Mouse (Mus musculus) liver, adult 2 months (tissue): ENCODE data around the gene Klf6. TPM values are rescaled to one million over a fixed set of nuclear protein-coding genes. Genes with fewer than 3 reads are reported as not detected.
A peak's percentile ranks its signal among the peaks of the same experiment; 100 is the strongest.

Source experiments
- DNase-seq: peaks from one replicate; pipeline ENCODE4 v3.0.0-alpha.2; 2011; ENCODE audit warnings: low read depth, low spot score; ENCODE audit errors: extremely low read depth
- H3K27ac ChIP-seq: fragments of 200-500 bp; replicated peaks from 2 replicates; pipeline ENCODE4 v1.5.1; 2012; ENCODE audit warnings: low read depth, mild to moderate bottlenecking, control low read depth, inconsistent platforms, low read length; ENCODE audit not compliant: insufficient read depth
- H3K27me3 ChIP-seq: fragments of 200-500 bp; 2 replicates; pipeline ENCODE4 v1.6.1; 2012; ENCODE audit warnings: mild to moderate bottlenecking, moderate library complexity, low read length, inconsistent platforms; ENCODE audit not compliant: control insufficient read depth, insufficient read depth
- H3K36me3 ChIP-seq: fragments of 200-500 bp; 2 replicates; pipeline ENCODE4 v1.6.1; 2012; ENCODE audit warnings: low read length, inconsistent platforms; ENCODE audit not compliant: control insufficient read depth, insufficient read depth
- H3K4me1 ChIP-seq: fragments of 200-500 bp; 2 replicates; pipeline ENCODE4 v1.6.1; 2011; ENCODE audit warnings: low read length; ENCODE audit not compliant: control insufficient read depth, insufficient read depth
- H3K4me3 ChIP-seq: fragments of 200-500 bp; 2 replicates; pipeline ENCODE4 v1.5.1; 2011; ENCODE audit warnings: low read depth, mild to moderate bottlenecking, control low read depth, low read length, moderate library complexity; ENCODE audit not compliant: insufficient read depth
- H3K79me2 ChIP-seq: fragments of 200-500 bp; 2 replicates; pipeline ENCODE4 v1.6.1; 2012; ENCODE audit warnings: inconsistent platforms, mild to moderate bottlenecking, low read length, moderate library complexity; ENCODE audit not compliant: control insufficient read depth, insufficient read depth
- H3K9ac ChIP-seq: fragments of 200-500 bp; 2 replicates; pipeline ENCODE4 v1.6.1; 2012; ENCODE audit warnings: low read depth, mild to moderate bottlenecking, control low read depth, inconsistent platforms, low read length
- CTCF ChIP-seq: fragments of 200-500 bp; IDR thresholded peaks from 2 replicates; pipeline ENCODE4 v1.5.1; 2011; ENCODE audit warnings: low read depth, low read length, control low read depth
- POLR2A ChIP-seq: fragments of 200-500 bp; IDR thresholded peaks from 2 replicates; pipeline ENCODE4 v1.6.1; 2011; ENCODE audit warnings: low read length, control low read depth; ENCODE audit not compliant: insufficient read depth; ENCODE audit errors: extremely low read depth
- WGBS: fragments of 180-500 bp; shearing (Covaris S2); methylation state at CpG from one replicate; pipeline ENCODE4 v1.1.7; 2018; 5-methylcytosine and 5-hydroxymethylcytosine counted together
- polyA plus RNA-seq: library from polyadenylated mRNA; depleted of rRNA; stranded (reverse); fragments of >200 nt; gene quantifications from 2 replicates; pipeline ENCODE4 v1.2.3, GENCODE M21; 2012
- total RNA-seq: library from RNA; depleted of rRNA; stranded (reverse); fragments of >200 nt; gene quantifications from 2 replicates; pipeline ENCODE4 v1.2.3, GENCODE M21; 2014

The Klf6 gene
- total and polyA plus RNA-seq, 2 experiments, result 1.9 to 8.1 TPM

DNA sequence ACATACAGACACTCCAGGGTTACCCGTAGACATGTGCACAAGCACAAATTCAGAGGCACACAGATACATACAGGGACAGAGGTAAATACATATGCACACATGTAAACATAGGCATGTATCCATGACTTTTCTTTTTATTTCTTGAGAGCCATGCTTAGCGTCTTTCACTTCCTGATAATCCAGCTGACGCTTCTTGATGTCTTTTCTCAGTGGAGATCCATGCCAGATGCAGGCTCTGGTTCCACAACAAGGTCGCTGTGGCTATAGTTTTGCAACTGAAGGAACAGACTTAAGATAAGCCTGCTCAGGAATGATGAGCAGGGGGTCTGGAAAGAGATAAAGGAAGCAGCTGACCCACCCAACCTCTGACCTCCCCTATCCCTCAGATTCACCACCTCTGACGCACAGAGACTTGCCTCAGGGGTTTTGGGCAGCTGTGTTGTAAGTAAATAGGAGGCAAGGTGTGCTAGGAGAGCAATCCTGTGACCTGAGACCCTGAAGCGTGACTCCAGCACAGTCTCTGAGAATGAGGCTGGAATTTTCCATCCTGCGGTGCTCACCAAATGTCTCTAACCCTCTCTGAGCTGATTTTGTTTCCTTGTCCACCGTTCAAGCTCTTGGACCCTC lies 37.0 kb upstream of the Klf6 start:
- DNase-seq, result no peak
- no peak overlapping the region for H3K9ac ChIP-seq
- no peak overlapping the region for H3K4me3 ChIP-seq
- TF ChIP-seq CTCF (no peak), POLR2A (no peak)
- H3K27me3 ChIP-seq, result no peaks in the 10 kb centered on the region
- no peaks in the 10 kb centered on the region for H3K36me3 ChIP-seq
- WGBS, result 85% methylated on average over 8 of the region's 8 CpGs
- H3K79me2 ChIP-seq, result no peaks in the 10 kb centered on the region
- no peaks in the 10 kb centered on the region for H3K4me1 ChIP-seq
- H3K27ac ChIP-seq, result no peak overlapping the region

DNA sequence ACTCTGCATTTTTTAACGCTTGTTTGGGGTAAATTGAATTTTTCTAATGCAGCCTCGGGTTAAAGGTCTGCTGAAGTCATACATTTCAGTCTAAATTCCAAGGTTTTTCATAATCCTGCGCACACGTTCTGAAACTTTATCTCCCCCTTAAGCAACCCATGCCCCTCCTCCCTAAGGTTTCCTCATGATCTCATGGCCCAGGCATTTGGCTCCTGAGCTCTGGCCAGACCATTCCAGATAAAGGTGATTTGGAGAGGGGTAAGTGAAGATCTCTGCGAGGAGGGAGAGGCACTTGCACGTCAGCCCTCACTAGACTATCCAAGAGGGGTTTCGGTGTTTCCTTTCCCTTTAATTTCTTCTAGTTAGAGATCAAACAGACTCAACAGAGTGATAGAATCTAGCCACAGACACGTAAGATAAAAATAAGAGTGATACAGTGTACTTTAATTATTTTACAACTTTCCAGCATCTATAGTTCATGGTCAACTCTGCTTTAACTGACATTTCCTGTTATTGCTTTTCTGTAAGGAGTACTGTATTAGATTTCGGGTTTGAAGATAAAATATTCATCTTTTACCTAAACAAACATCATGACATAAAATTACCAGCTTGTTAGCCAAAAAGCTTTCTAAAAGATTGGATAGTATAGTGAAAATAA lies 35.0 kb upstream of the Klf6 start:
- H3K27me3 ChIP-seq, result no peaks in the 10 kb centered on the region
- H3K79me2 ChIP-seq, result no peaks in the 10 kb centered on the region
- no peak overlapping the region for H3K9ac ChIP-seq
- 72% methylated on average over 9 of the region's 9 CpGs for WGBS
- H3K4me1 ChIP-seq, result no peaks in the 10 kb centered on the region
- no peak overlapping the region for H3K4me3 ChIP-seq
- no peak for DNase-seq
- H3K27ac ChIP-seq, result no peak overlapping the region
- no peaks in the 10 kb centered on the region for H3K36me3 ChIP-seq
- TF ChIP-seq CTCF (no peak), POLR2A (no peak)

DNA sequence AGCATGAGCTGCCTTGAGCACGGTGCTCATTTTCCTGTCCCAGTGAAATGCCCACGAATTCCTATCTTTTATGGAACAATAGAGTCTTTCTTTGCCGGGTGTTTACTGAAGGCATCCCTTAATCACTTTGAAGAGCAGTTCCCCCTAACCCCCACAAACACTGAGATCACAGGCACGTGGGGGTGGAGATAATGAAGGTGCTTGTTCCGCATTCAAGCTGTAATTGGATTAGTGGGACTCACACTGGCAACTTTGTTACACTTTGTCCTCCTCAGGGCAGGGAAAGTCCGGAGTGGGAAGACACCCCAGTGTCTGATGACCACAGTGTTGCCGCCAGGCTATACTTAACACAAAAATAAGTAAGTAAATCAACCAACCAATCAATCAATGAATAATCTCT lies 29.3 kb upstream of the Klf6 start:
- H3K9ac ChIP-seq, result no peak overlapping the region
- DNase-seq, result peak; percentile 46
- TF ChIP-seq POLR2A, result no peak
- no peak overlapping the region for H3K4me3 ChIP-seq
- no peak overlapping the region for H3K27ac ChIP-seq
- 30% methylated on average over 7 of the region's 7 CpGs for WGBS
- no peaks in the 10 kb centered on the region for H3K36me3 ChIP-seq
- H3K4me1 ChIP-seq, result peaks cover 4% of the 10 kb centered on the region
- H3K27me3 ChIP-seq, result no peaks in the 10 kb centered on the region
- H3K79me2 ChIP-seq, result no peaks in the 10 kb centered on the region

DNA sequence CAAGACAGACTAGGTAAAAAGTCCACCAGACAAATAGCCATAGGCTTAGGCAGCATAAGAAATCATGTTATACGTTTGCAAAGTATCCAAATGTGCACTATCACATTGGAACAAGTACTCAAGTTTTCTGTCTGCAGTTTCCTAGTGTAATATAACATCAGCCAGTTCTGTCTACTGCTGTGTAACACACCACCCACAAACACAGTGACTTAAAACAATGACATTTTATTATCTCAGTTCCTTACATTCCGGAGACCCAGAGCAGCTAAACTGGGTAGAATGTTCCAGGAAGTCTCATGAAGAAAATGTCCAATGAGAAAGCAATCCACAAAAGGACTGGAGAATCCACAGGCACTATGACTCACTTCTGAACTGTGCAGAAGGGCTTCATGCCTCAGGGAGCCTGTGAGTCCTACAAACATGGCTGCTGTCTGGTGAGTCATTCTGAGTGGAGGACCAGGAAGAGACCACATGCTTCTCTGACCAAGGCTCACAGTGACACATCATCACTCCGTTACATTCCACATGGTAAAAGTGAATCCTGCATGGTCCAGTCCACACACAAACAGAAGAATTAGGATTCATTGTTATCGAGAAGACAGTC lies 24.0 kb upstream of the Klf6 start:
- TF ChIP-seq POLR2A, result no peak
- no peak for TF ChIP-seq CTCF
- H3K36me3 ChIP-seq, result no peaks in the 10 kb centered on the region
- no peak overlapping the region for H3K4me3 ChIP-seq
- DNase-seq, result no peak
- no peaks in the 10 kb centered on the region for H3K27me3 ChIP-seq
- no peak overlapping the region for H3K9ac ChIP-seq
- H3K79me2 ChIP-seq, result no peaks in the 10 kb centered on the region
- H3K4me1 ChIP-seq, result no peaks in the 10 kb centered on the region; the same call in 1 of the 2 replicates
- no peak overlapping the region for H3K27ac ChIP-seq
- WGBS, result 90% methylated on average over 4 of the region's 4 CpGs

DNA sequence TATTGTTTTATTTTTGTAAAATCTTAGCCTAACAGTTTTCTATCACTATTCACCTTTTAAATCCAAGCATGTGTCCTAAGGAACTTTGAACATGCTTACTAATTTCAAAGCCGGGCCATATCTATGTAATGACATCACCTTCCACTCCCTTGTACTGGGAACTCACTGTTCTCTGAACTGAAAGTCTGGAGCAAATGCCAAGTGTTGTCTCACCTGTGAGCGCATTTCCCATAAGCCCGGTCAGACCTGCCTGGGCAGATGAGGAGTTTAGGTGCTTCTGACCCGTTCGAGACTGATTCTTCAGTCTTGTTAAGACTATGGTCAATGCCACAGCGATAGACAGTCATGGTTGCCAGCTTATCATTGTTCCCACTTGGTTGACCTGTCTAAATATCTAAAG lies 19.9 kb upstream of the Klf6 start:
- no peaks in the 10 kb centered on the region for H3K79me2 ChIP-seq
- TF ChIP-seq CTCF (no peak), POLR2A (no peak)
- peak; percentile 75 for DNase-seq
- H3K4me3 ChIP-seq, result no peak overlapping the region
- no peaks in the 10 kb centered on the region; the same call in 1 of the 2 replicates for H3K4me1 ChIP-seq
- H3K27me3 ChIP-seq, result no peaks in the 10 kb centered on the region
- WGBS, result 54% methylated on average over 6 of the region's 6 CpGs
- no peaks in the 10 kb centered on the region for H3K36me3 ChIP-seq
- H3K9ac ChIP-seq, result no peak overlapping the region
- H3K27ac ChIP-seq, result no peak overlapping the region

DNA sequence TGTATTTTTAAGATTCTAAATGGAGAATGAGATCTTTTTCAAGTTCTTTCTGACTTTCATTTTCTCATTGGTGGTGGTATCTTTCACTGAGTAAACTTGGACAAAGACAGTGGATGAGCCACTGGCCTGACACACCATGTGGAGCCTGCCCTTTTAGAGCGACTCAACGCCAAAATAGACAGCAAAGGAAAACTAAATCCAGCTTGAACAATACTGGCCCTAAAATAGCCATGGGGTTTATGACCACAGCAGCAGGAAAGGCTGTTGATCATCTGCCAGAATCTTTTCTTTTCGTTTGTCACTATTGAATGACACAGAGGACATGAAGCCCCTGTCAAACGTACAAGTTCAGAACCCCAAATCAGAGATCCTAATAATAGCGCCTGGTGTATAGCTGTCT lies 18.4 kb upstream of the Klf6 start:
- no peaks in the 10 kb centered on the region for H3K27me3 ChIP-seq
- WGBS, result 73% methylated on average over 5 of the region's 5 CpGs
- no peaks in the 10 kb centered on the region; the same call in 1 of the 2 replicates for H3K4me1 ChIP-seq
- no peaks in the 10 kb centered on the region for H3K79me2 ChIP-seq
- TF ChIP-seq CTCF, result no peak
- TF ChIP-seq POLR2A, result no peak
- H3K9ac ChIP-seq, result no peak overlapping the region
- no peak overlapping the region for H3K27ac ChIP-seq
- H3K4me3 ChIP-seq, result no peak overlapping the region
- H3K36me3 ChIP-seq, result no peaks in the 10 kb centered on the region
- no peak for DNase-seq
